In the genomic region with DNA sequence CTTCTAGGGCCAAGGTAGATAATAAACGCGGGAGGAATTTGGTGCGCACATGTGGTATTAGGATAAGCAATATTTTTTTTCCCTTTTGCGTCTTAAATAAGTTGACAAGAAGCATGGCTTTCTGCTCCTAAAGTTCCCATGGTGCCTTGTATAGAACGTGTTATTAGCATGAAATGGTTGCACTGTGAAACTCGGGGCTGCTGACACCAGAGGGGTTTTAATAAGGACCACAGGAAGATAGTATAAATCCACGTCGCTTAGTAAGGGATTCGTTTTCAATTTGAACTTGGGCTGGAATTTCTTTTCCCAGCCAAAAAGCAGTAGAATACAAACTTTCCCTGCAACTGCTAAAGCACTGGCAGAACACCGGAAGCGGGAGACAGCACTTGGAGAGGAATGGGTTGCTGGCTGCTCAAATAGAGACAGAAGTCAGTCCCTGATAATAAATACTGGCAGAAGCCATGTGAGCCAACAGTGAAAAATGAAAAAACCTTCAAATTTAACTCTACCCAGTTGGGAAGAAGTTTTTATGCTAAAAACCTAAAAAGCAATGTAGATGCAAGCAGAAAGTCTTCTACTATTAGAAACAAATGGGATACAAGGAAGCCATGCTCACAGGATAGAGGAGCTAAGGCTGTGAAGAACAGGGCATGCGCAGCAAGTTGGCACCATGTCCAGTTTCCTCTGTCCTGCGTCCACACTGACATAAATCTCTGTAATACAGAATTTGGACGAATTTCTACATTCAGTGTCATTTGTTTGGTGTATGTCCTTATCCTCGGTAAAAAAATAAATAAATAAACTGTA, we compare ENCODE assay signal across 14 mouse cellular contexts. TPM values are rescaled to one million over a fixed set of nuclear protein-coding genes. Genes with fewer than 3 reads are reported as not detected.
DNase-seq lines count a peak whose midpoint lies in the region; ATAC-seq and TF ChIP-seq lines count a peak whose summit lies in the region.
"Had no signal": no experiment of that assay in that cellular context is flagged by ENCODE, and none has a peak within 500 bp of the region (broad histone marks: within the 10 kb centered on the region; RNA-seq: fewer than 3 reads in every experiment).

No protein-coding gene starts in this region.

- H3K4me2 ChIP-seq in lung, embryonic 15.5 days = no peak overlapping the region
- no peak overlapping the region for H3K4me2 ChIP-seq in limb, embryonic 15.5 days
- H3K4me2 ChIP-seq: embryonic facial prominence, embryonic 12.5 days; forebrain, embryonic 15.5 days; hindbrain, embryonic 12.5 days; liver, embryonic 15.5 days had no signal

- no peaks in the 10 kb centered on the region for H3K36me3 ChIP-seq in heart, embryonic 10.5 days
- no peaks in the 10 kb centered on the region for H3K36me3 ChIP-seq in lung, embryonic 15.5 days
- H3K36me3 ChIP-seq in limb, embryonic 15.5 days = no peaks in the 10 kb centered on the region
- H3K36me3 ChIP-seq: embryonic facial prominence, embryonic 12.5 days; forebrain, embryonic 15.5 days; hindbrain, embryonic 12.5 days; liver, embryonic 15.5 days had no signal

- H3K27me3 ChIP-seq in heart, embryonic 10.5 days (ENCODE audit: insufficient read depth, poor library complexity, severe bottlenecking) = no peaks in the 10 kb centered on the region
- no peaks in the 10 kb centered on the region for H3K27me3 ChIP-seq in lung, embryonic 15.5 days
- H3K27me3 ChIP-seq in limb, embryonic 15.5 days = no peaks in the 10 kb centered on the region
- H3K27me3 ChIP-seq: embryonic facial prominence, embryonic 12.5 days; forebrain, embryonic 15.5 days; hindbrain, embryonic 12.5 days; liver, embryonic 15.5 days had no signal

- H3K4me1 ChIP-seq in heart, embryonic 10.5 days = no peaks in the 10 kb centered on the region
- H3K4me1 ChIP-seq in lung, embryonic 15.5 days = 0 out of 2 replicates have a peak, but pooled peaks cover 4% of the 10 kb centered on the region
- no peaks in the 10 kb centered on the region for H3K4me1 ChIP-seq in lung, adult 2 months (ENCODE audit: control insufficient read depth, insufficient read depth, low read length)
- no peaks in the 10 kb centered on the region for H3K4me1 ChIP-seq in limb, embryonic 15.5 days
- H3K4me1 ChIP-seq: embryonic facial prominence, embryonic 12.5 days; forebrain, embryonic 15.5 days; hindbrain, embryonic 12.5 days; liver, embryonic 15.5 days had no signal

- H3K9ac ChIP-seq in lung, embryonic 15.5 days = no peak overlapping the region
- no peak overlapping the region for H3K9ac ChIP-seq in limb, embryonic 15.5 days
- H3K9ac ChIP-seq: embryonic facial prominence, embryonic 12.5 days; forebrain, embryonic 15.5 days; hindbrain, embryonic 12.5 days; liver, embryonic 15.5 days had no signal

- ATAC-seq in lung, embryonic 15.5 days (ENCODE audit: borderline replicate concordance, extremely low read depth, low FRiP score, low TSS enrichment) = peak; percentile 57; the same call in 1 of the 2 replicates
- ATAC-seq in limb, embryonic 15.5 days (ENCODE audit: insufficient number of reproducible peaks, low FRiP score, low TSS enrichment, low read depth) = no peak
- ATAC-seq: forebrain, embryonic 15.5 days had no signal

- DNase-seq in heart, adult 11 months = peak; percentile 87
- DNase-seq in heart, embryonic 10.5 days (ENCODE audit: low spot score) = no peak
- no peak for DNase-seq in lung, adult 2 months
- DNase-seq in kidney, postnatal 10 days = peak; percentile 66
- no peak for DNase-seq in c-Kit-positive CD71-positive TER-119-positive erythroid progenitor cells, embryonic 14.5 days (ENCODE audit: low spot score)
- DNase-seq: cerebellum, adult 9-11 months; right cerebral cortex, postnatal 25 days had no signal

- TF ChIP-seq POLR2A in lung, adult 2 months (IDR thresholded peaks at IDR 0.05; ENCODE audit: borderline replicate concordance, extremely low read depth, low read depth, low read length) = no peak

- 83% methylated on average over 15 of the region's 15 CpGs for WGBS in heart, embryonic 10.5 days
- WGBS in lung, embryonic 15.5 days = 51% methylated on average over 15 of the region's 15 CpGs
- 65% methylated on average over 15 of the region's 15 CpGs for WGBS in lung, adult 2 months
- 52% methylated on average over 15 of the region's 15 CpGs for WGBS in limb, embryonic 15.5 days

- no peak overlapping the region for H3K4me3 ChIP-seq in heart, embryonic 10.5 days
- no peak overlapping the region for H3K4me3 ChIP-seq in lung, embryonic 15.5 days
- H3K4me3 ChIP-seq in lung, adult 2 months (replicated peaks; ENCODE audit: extremely low read depth, low read depth, low read length) = no peak overlapping the region
- no peak overlapping the region for H3K4me3 ChIP-seq in limb, embryonic 15.5 days
- H3K4me3 ChIP-seq: embryonic facial prominence, embryonic 12.5 days; forebrain, embryonic 15.5 days; hindbrain, embryonic 12.5 days; left cerebral cortex, adult 2 months; liver, embryonic 15.5 days had no signal

- H3K9me3 ChIP-seq in heart, embryonic 10.5 days = no peaks in the 10 kb centered on the region
- no peaks in the 10 kb centered on the region for H3K9me3 ChIP-seq in lung, embryonic 15.5 days
- H3K9me3 ChIP-seq in limb, embryonic 15.5 days = no peaks in the 10 kb centered on the region
- H3K9me3 ChIP-seq: embryonic facial prominence, embryonic 12.5 days; forebrain, embryonic 15.5 days; hindbrain, embryonic 12.5 days; liver, embryonic 15.5 days had no signal

- no peak overlapping the region for H3K27ac ChIP-seq in heart, embryonic 10.5 days
- peak overlapping the region; percentile 27; the same call in 1 of the 2 replicates for H3K27ac ChIP-seq in lung, embryonic 15.5 days
- H3K27ac ChIP-seq in limb, embryonic 15.5 days = 0 out of 2 replicates have a peak overlapping the region, but pooled peaks have one; percentile 30
- H3K27ac ChIP-seq: embryonic facial prominence, embryonic 12.5 days; forebrain, embryonic 15.5 days; hindbrain, embryonic 12.5 days; left cerebral cortex, adult 2 months; liver, embryonic 15.5 days had no signal

- no peak for TF ChIP-seq CTCF in lung, adult 2 months (IDR thresholded peaks at IDR 0.05; ENCODE audit: insufficient read depth, low read length)

RNA-seq across cellular contexts. Expression of gene Pde3a, which starts 22.0 kb away (rescaled TPM):
- polyA plus RNA-seq in heart, embryonic 10.5 days (2016; fragmentation: Nextera tagmentation; extraction: Ambion mirVana) = 7.3 and 7.5 TPM in 2 replicates
- 4.6 and 5.0 TPM in 2 replicates for polyA plus RNA-seq in lung, embryonic 15.5 days (2015; fragmentation: Nextera tagmentation; extraction: Ambion mirVana)
- polyA plus RNA-seq in lung, adult 2 months (2012; rRNA removed) = 22.7 and 25.8 TPM in 2 replicates
- polyA plus RNA-seq in limb, embryonic 15.5 days (2015; fragmentation: Nextera tagmentation; extraction: Ambion mirVana) = 4.1 and 5.0 TPM in 2 replicates

Comparison
In these comparisons a context has a peak if more than half of its experiments do, and no peak if none do; other contexts are left out.
1. DNase-seq: peak in heart, adult 11 months (single experiment) and kidney, postnatal 10 days (single experiment); none in heart, embryonic 10.5 days (single experiment), lung, adult 2 months (single experiment) and c-Kit-positive CD71-positive TER-119-positive erythroid progenitor cells, embryonic 14.5 days (single experiment).